Mouse (Mus musculus) stomach, postnatal 0 days (tissue): ENCODE results near the gene Gm14322. TPM values are rescaled to one million over a fixed set of nuclear protein-coding genes. Genes with fewer than 3 reads are reported as not detected.
"Not testable (repeated sequence)": the region's sequence is repeated elsewhere in the genome, so short reads cannot be mapped to it uniquely, and the experiment has no call there.

Source experiments
- ATAC-seq: fragments of 200-750 bp; cut with Nextera tagmentation; 2 replicates; pipeline ENCODE4 v1.8.0; 2017; ENCODE audit not compliant: low FRiP score, low TSS enrichment
- DNase-seq: peaks from one replicate; pipeline ENCODE4 v3.0.0-alpha.2; 2016; ENCODE audit warnings: low spot score
- H3K27ac ChIP-seq: fragments of 300-500 bp; sonication (generic); replicated peaks from 2 replicates; pipeline ENCODE4 v1.5.1; 2014; ENCODE audit warnings: mild to moderate bottlenecking, control low read depth
- H3K27me3 ChIP-seq: fragments of 300-500 bp; sonication (generic); 2 replicates; pipeline ENCODE4 v1.6.1; 2014; ENCODE audit warnings: low read length; ENCODE audit not compliant: control insufficient read depth, insufficient read depth
- H3K36me3 ChIP-seq: fragments of 300-500 bp; sonication (generic); 2 replicates; pipeline ENCODE4 v1.6.1; 2014; ENCODE audit warnings: low read length, mixed read lengths; ENCODE audit not compliant: control insufficient read depth, insufficient read depth
- H3K4me1 ChIP-seq: fragments of 300-500 bp; sonication (generic); replicated peaks from 2 replicates; pipeline ENCODE4 v1.6.1; 2014; ENCODE audit warnings: antibody characterized with exemption; ENCODE audit not compliant: control insufficient read depth, insufficient read depth
- H3K4me2 ChIP-seq: fragments of 300-500 bp; sonication (generic); replicated peaks from 2 replicates; pipeline ENCODE4 v1.6.1; 2014; ENCODE audit warnings: low read depth, mild to moderate bottlenecking, control low read depth, moderate library complexity
- H3K4me3 ChIP-seq: fragments of 300-500 bp; sonication (generic); 2 replicates; pipeline ENCODE4 v1.5.1; 2014; ENCODE audit warnings: low read depth, low read length, control low read depth
- H3K9ac ChIP-seq: fragments of 300-500 bp; sonication (generic); 2 replicates; pipeline ENCODE4 v1.6.1; 2014; ENCODE audit warnings: mild to moderate bottlenecking, low read length, control low read depth, mixed read lengths
- H3K9me3 ChIP-seq: fragments of 300-500 bp; sonication (generic); 2 replicates; pipeline ENCODE4 v1.6.1; 2016; ENCODE audit warnings: low read length; ENCODE audit not compliant: control insufficient read depth
- WGBS: fragments of 180-500 bp; shearing (Covaris S2); extraction: QIAGEN DNeasy Blood & Tissue Kit; methylation state at CpG from one replicate; pipeline ENCODE4 v1.1.7; 2014; 5-methylcytosine and 5-hydroxymethylcytosine counted together
- polyA plus RNA-seq: library from polyadenylated mRNA; unstranded; fragments of >200 nt; fragmentation: Nextera tagmentation; extraction: Ambion mirVana; gene quantifications from 2 replicates; pipeline ENCODE4 v1.2.1, GENCODE M21; 2015

Gm14322 gene
- polyA plus RNA-seq = 4.0 and 5.5 TPM in 2 replicates

GRCm38 (mm10) chr2:177758941-177759558, at the start of gene Gm14322:
Gene Gm14322, plus strand, starts transcription at chr2:177759288.
- not testable (repeated sequence) for H3K4me1 ChIP-seq, DNase-seq, H3K36me3 ChIP-seq, H3K9ac ChIP-seq, H3K27me3 ChIP-seq, H3K9me3 ChIP-seq, H3K4me2 ChIP-seq, H3K27ac ChIP-seq, ATAC-seq
- H3K4me3 ChIP-seq = peak within 1 kb of the TSS; percentile 25
- 18% methylated on average over 9 of the region's 9 CpGs for WGBS

- H3K4me2 ChIP-seq, H3K4me3 ChIP-seq, H3K27me3 ChIP-seq, H3K36me3 ChIP-seq, H3K9me3 ChIP-seq, DNase-seq, ATAC-seq, H3K27ac ChIP-seq, H3K4me1 ChIP-seq, H3K9ac ChIP-seq: not testable (repeated sequence)
- 70% methylated on average over 4 of the region's 10 CpGs for WGBS
Observed at GRCm38 (mm10) chr2:177741487-177741886, 17.6 kb upstream of the Gm14322 start.

GRCm38 (mm10) chr2:177787351-177787750, 28.3 kb downstream of the Gm14322 start:
- not testable (repeated sequence) for H3K27ac ChIP-seq, H3K4me2 ChIP-seq, H3K27me3 ChIP-seq, H3K9me3 ChIP-seq, DNase-seq, H3K4me1 ChIP-seq, H3K36me3 ChIP-seq, H3K9ac ChIP-seq, ATAC-seq, H3K4me3 ChIP-seq
- WGBS = 64% methylated on average over 1 of the region's 1 CpGs

GRCm38 (mm10) chr2:177806170-177806569, 47.1 kb downstream of the Gm14322 start:
- H3K4me2 ChIP-seq, ATAC-seq: not testable (repeated sequence)
- WGBS = no CpG with 5 or more reads among the region's 2 CpGs

More at GRCm38 (mm10) chr2:177806170-177806569, 47.1 kb downstream of the Gm14322 start:
- H3K4me1 ChIP-seq, H3K27me3 ChIP-seq, H3K9ac ChIP-seq, H3K27ac ChIP-seq, H3K9me3 ChIP-seq, H3K4me3 ChIP-seq, DNase-seq, H3K36me3 ChIP-seq: not testable (repeated sequence)

Other genes with a start within 250 kb of the Gm14322 start
- gene Gm14406, start 181.1 kb upstream of the Gm14322 start, polyA plus RNA-seq = not detected in 2 replicates
- 19.8 and 22.5 TPM in 2 replicates for gene Gm14325, start 81.0 kb downstream of the Gm14322 start, polyA plus RNA-seq
- gene Gm14327, start 137.8 kb downstream of the Gm14322 start, polyA plus RNA-seq = 4.2 and 5.3 TPM in 2 replicates
- gene Zfp972, start 166.3 kb downstream of the Gm14322 start, polyA plus RNA-seq = 1.2 and 2.0 TPM in 2 replicates
- 16.6 and 17.6 TPM in 2 replicates for gene Gm14326, start 198.0 kb downstream of the Gm14322 start, polyA plus RNA-seq